In the genomic region with DNA sequence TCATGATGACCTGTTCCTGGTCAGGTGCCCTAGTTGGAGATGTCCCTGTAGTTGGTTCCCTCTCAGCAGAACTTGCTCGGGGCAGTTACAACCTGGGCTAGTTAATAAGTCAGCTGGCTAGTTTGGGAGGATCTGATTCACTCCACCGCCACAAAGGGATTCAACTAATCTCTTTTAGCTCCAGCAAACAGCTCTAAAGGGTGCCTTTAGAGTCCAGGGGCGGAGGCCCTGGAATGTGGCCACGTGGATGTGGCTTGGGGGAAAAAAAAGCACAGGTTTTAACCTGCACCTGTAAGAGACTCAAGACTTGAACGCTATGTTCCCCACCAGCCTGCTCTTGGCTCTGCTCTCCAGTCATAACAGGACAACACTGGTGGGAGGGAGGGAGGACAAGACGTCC, we compare ENCODE assay signal across 12 mouse cellular contexts. TPM values are rescaled to one million over a fixed set of nuclear protein-coding genes. Genes with fewer than 3 reads are reported as not detected.
DNase-seq lines count a peak whose midpoint lies in the region; ATAC-seq and TF ChIP-seq lines count a peak whose summit lies in the region.
"Had no signal": no experiment of that assay in that cellular context is flagged by ENCODE, and none has a peak within 500 bp of the region (broad histone marks: within the 10 kb centered on the region; RNA-seq: fewer than 3 reads in every experiment).

No protein-coding gene starts in this region.

- H3K27ac ChIP-seq in heart, embryonic 14.5 days (replicated peaks in 1 of 2; ENCODE audit: control insufficient read depth in 1 of 2, insufficient read depth in 1 of 2, low read depth in 2 of 2, low read length in 2 of 2), result peak overlapping the region; percentile 21 to 73; a peak in 3 of 4 replicates
- no peak overlapping the region for H3K27ac ChIP-seq in heart, embryonic 10.5 days
- peak overlapping the region; percentile 23; the same call in 1 of the 2 replicates for H3K27ac ChIP-seq in cortical plate, adult 2 months (ENCODE audit: insufficient read depth, low read length)
- H3K27ac ChIP-seq: forebrain, embryonic 12.5 days had no signal

- peak overlapping the region; percentile 25; the same call in 1 of the 2 replicates for H3K9ac ChIP-seq in heart, embryonic 14.5 days (ENCODE audit: low read length)
- H3K9ac ChIP-seq: forebrain, embryonic 12.5 days; lung, embryonic 14.5 days had no signal

- intact Hi-C loops in left cerebral cortex, postnatal 4 days (cut with DNase I), result no loop called here

- peaks cover 48 to 59% of the 10 kb centered on the region in 2 experiments for H3K4me1 ChIP-seq in heart, embryonic 14.5 days (ENCODE audit: control insufficient read depth in 2 of 2, insufficient read depth in 2 of 2, low read length in 2 of 2)
- peaks cover 66% of the 10 kb centered on the region for H3K4me1 ChIP-seq in heart, embryonic 10.5 days
- H3K4me1 ChIP-seq in cortical plate, adult 2 months (ENCODE audit: control insufficient read depth, insufficient read depth, low read length), result peaks cover 5% of the 10 kb centered on the region

- no peak for TF ChIP-seq CTCF in cortical plate, adult 2 months (IDR thresholded peaks at IDR 0.05; ENCODE audit: extremely low read depth, insufficient read depth, low read length)

- H3K36me3 ChIP-seq in heart, embryonic 14.5 days (ENCODE audit: control insufficient read depth, insufficient read depth, low read length), result peaks cover 20% of the 10 kb centered on the region
- peaks cover 25% of the 10 kb centered on the region for H3K36me3 ChIP-seq in heart, embryonic 10.5 days

- no peak for ATAC-seq in heart, embryonic 14.5 days (ENCODE audit: insufficient number of reproducible peaks, insufficient read depth, low FRiP score, low read depth)

- 50% methylated on average over 6 of the region's 6 CpGs for WGBS in heart, embryonic 14.5 days
- WGBS in heart, embryonic 10.5 days, result 66% methylated on average over 6 of the region's 6 CpGs

- H3K27me3 ChIP-seq in heart, embryonic 14.5 days (ENCODE audit: control insufficient read depth, insufficient read depth, low read length), result no peaks in the 10 kb centered on the region
- H3K27me3 ChIP-seq in heart, embryonic 10.5 days (ENCODE audit: insufficient read depth, poor library complexity, severe bottlenecking), result no peaks in the 10 kb centered on the region
- H3K27me3 ChIP-seq: forebrain, embryonic 12.5 days had no signal

- no peak for TF ChIP-seq POLR2A in cortical plate, adult 2 months (IDR thresholded peaks at IDR 0.05; ENCODE audit: extremely low read depth, insufficient read depth, low read length)

- no peak overlapping the region for H3K4me3 ChIP-seq in heart, embryonic 14.5 days (ENCODE audit: control insufficient read depth in 1 of 2, insufficient read depth in 1 of 2, low read depth in 1 of 2, low read length in 2 of 2)
- H3K4me3 ChIP-seq in heart, embryonic 10.5 days, result no peak overlapping the region
- no peak overlapping the region for H3K4me3 ChIP-seq in cortical plate, adult 2 months (ENCODE audit: insufficient read depth, low read length)
- H3K4me3 ChIP-seq: forebrain, embryonic 12.5 days had no signal

- H3K9me3 ChIP-seq in heart, embryonic 14.5 days (ENCODE audit: control insufficient read depth, low read length), result no peaks in the 10 kb centered on the region
- H3K9me3 ChIP-seq in heart, embryonic 10.5 days, result no peaks in the 10 kb centered on the region
- H3K9me3 ChIP-seq: forebrain, embryonic 12.5 days had no signal

- no peak overlapping the region for H3K4me2 ChIP-seq in heart, embryonic 14.5 days (ENCODE audit: low read length)
- H3K4me2 ChIP-seq: forebrain, embryonic 12.5 days; lung, embryonic 14.5 days had no signal

- no peak for DNase-seq in heart, embryonic 10.5 days (ENCODE audit: low spot score)
- peak; percentile 79 for DNase-seq in kidney, adult 11 months
- peak; percentile 71 to 86 for DNase-seq in kidney, postnatal 36 days
- DNase-seq in left cerebral cortex, postnatal 4 days, result no peak
- no peak for DNase-seq in testis, postnatal 14 days (ENCODE audit: low spot score)
- no peak for DNase-seq in B cell, adult 2 months
- DNase-seq: adrenal gland, adult 2 months; heart, postnatal 4 days; lung, embryonic 14.5 days had no signal

RNA-seq across cellular contexts. Expression of gene Capn2, which starts 20.7 kb away (rescaled TPM):
- 71.2 and 76.6 TPM in 2 replicates for polyA plus RNA-seq in heart, embryonic 14.5 days (2014; fragmentation: Nextera tagmentation; extraction: Ambion mirVana)
- polyA plus RNA-seq in heart, embryonic 10.5 days (2016; fragmentation: Nextera tagmentation; extraction: Ambion mirVana), result 96.0 and 107 TPM in 2 replicates
- polyA plus RNA-seq in cortical plate, adult 2 months (2012; rRNA removed), result 61.4 and 63.3 TPM in 2 replicates
- 10 to 100 TPM; 77.0 to 82.5 TPM for total RNA-seq in left cerebral cortex, postnatal 4 days (2021)

Comparison
In these comparisons a context has a peak if more than half of its experiments do, and no peak if none do; other contexts are left out.
1. DNase-seq: peak in kidney, adult 11 months (single experiment) and kidney, postnatal 36 days (2 of 2); none in heart, embryonic 10.5 days (single experiment), left cerebral cortex, postnatal 4 days (single experiment), testis, postnatal 14 days (single experiment) and B cell, adult 2 months (0 of 2).